Mouse (Mus musculus) liver, embryonic 12.5 days (tissue): ENCODE measurements around the gene Fam162b. TPM values are rescaled to one million over a fixed set of nuclear protein-coding genes. Genes with fewer than 3 reads are reported as not detected.
A peak's percentile ranks its signal among the peaks of the same experiment; 100 is the strongest.

Experiments
- ATAC-seq: fragments of 200-750 bp; cut with Nextera tagmentation; 2 replicates; pipeline ENCODE4 v1.8.0; 2017; ENCODE audit warnings: moderate number of reproducible peaks, mild to moderate bottlenecking, moderate library complexity
- H3K27ac ChIP-seq: fragments of 300-500 bp; sonication (generic); 2 replicates; pipeline ENCODE4 v1.5.1; 2016; ENCODE audit warnings: mild to moderate bottlenecking
- H3K27me3 ChIP-seq: fragments of 300-500 bp; sonication (generic); replicated peaks from 2 replicates; pipeline ENCODE4 v1.6.1; 2016; ENCODE audit warnings: mild to moderate bottlenecking, moderate library complexity
- H3K36me3 ChIP-seq: fragments of 300-500 bp; sonication (generic); 2 replicates; pipeline ENCODE4 v1.6.1; 2016; ENCODE audit warnings: mild to moderate bottlenecking, moderate library complexity
- H3K4me1 ChIP-seq: fragments of 300-500 bp; sonication (generic); 2 replicates; pipeline ENCODE4 v1.6.1; 2016
- H3K4me2 ChIP-seq: fragments of 300-500 bp; sonication (generic); 2 replicates; pipeline ENCODE4 v1.6.1; 2016; ENCODE audit warnings: mild to moderate bottlenecking, moderate library complexity
- H3K4me3 ChIP-seq: fragments of 300-500 bp; sonication (generic); 2 replicates; pipeline ENCODE4 v1.5.1; 2016; ENCODE audit warnings: mild to moderate bottlenecking, moderate library complexity
- H3K9ac ChIP-seq: fragments of 300-500 bp; sonication (generic); 2 replicates; pipeline ENCODE4 v1.6.1; 2016; ENCODE audit warnings: mild to moderate bottlenecking, moderate library complexity
- H3K9me3 ChIP-seq: fragments of 300-500 bp; sonication (generic); replicated peaks from 2 replicates; pipeline ENCODE4 v1.6.1; 2016; ENCODE audit warnings: mild to moderate bottlenecking, moderate library complexity
- WGBS: fragments of 180-500 bp; shearing (Covaris S2); methylation state at CpG from one replicate; pipeline ENCODE4 v1.1.7; 2016; ENCODE audit not compliant: insufficient replicate concordance; 5-methylcytosine and 5-hydroxymethylcytosine counted together
- polyA plus RNA-seq: library from polyadenylated mRNA; unstranded; fragments of >200 nt; fragmentation: Nextera tagmentation; extraction: Ambion mirVana; gene quantifications from 2 replicates; pipeline ENCODE4 v1.2.1, GENCODE M21; 2016

Gene Fam162b
- polyA plus RNA-seq, 1 experiment from 2014 or later = 0.33 TPM

- H3K4me1 ChIP-seq = no peaks in the 10 kb centered on the region
- 44% methylated on average over 10 of the region's 10 CpGs for WGBS
- H3K4me3 ChIP-seq = no peak overlapping the region
- peaks cover 10% of the 10 kb centered on the region for H3K27me3 ChIP-seq
- no peaks in the 10 kb centered on the region for H3K9me3 ChIP-seq
- no peaks in the 10 kb centered on the region for H3K36me3 ChIP-seq
- ATAC-seq = no peak
- no peak overlapping the region for H3K4me2 ChIP-seq
- no peak overlapping the region for H3K27ac ChIP-seq
- no peak overlapping the region for H3K9ac ChIP-seq
Measured at GRCm38 (mm10) chr10:51595001-51595931, 4.9 kb upstream of the Fam162b start.

DNA sequence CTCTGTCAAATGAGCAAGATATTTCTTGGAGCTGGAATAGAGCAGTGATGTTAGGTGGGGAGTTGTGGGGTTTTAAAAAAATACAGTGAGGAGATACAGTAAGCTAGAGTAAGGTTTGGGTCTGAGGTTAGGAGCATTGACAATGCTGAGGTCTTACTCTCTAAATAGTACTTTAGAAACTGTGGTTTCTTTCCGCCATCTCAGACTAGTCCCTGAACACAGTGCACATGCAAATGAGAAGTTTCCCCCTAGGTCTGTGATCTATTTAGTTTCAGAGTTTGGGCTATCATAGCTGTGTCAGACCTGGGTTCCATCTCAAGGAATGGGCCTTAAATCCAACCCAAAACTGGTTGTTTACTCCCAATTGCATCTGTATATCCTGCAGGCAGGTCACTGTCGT, 1.3 kb upstream of the Fam162b start:
- H3K4me2 ChIP-seq = no peak overlapping the region
- H3K9me3 ChIP-seq = no peaks in the 10 kb centered on the region
- peaks cover 22% of the 10 kb centered on the region for H3K27me3 ChIP-seq
- no peak overlapping the region for H3K27ac ChIP-seq
- ATAC-seq = no peak
- H3K4me1 ChIP-seq = no peaks in the 10 kb centered on the region
- no peak overlapping the region for H3K4me3 ChIP-seq
- no peaks in the 10 kb centered on the region for H3K36me3 ChIP-seq
- 62% methylated on average over 2 of the region's 2 CpGs for WGBS
- H3K9ac ChIP-seq = no peak overlapping the region

GRCm38 (mm10) chr10:51584919-51585318, 5.4 kb downstream of the Fam162b start:
- H3K4me3 ChIP-seq = no peak overlapping the region
- no peak overlapping the region for H3K27ac ChIP-seq
- no peak for ATAC-seq
- no peaks in the 10 kb centered on the region for H3K9me3 ChIP-seq
- H3K4me1 ChIP-seq = no peaks in the 10 kb centered on the region
- no peak overlapping the region for H3K9ac ChIP-seq
- H3K36me3 ChIP-seq = no peaks in the 10 kb centered on the region
- H3K4me2 ChIP-seq = no peak overlapping the region
- H3K27me3 ChIP-seq = peaks cover 8% of the 10 kb centered on the region

DNA sequence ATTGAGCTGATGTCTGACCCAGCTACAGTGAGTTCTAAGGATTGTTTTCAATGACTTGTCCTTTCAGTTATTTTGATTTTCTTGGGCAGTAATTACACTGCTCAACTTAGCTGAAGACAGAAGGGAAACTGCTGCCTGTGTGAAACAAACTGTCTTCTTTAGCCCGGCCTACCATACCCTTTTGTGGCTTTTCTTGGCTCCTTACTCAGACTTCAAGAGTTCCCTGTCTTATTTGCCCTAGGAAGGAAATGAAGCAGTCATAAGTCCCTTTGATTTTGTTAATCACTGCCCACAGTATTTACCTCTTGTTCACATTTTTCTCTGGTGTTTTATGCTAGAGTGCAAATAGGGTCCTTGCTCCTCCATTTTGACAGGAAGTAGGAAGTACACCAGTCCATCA, 5.9 kb downstream of the Fam162b start:
- H3K9ac ChIP-seq = no peak overlapping the region
- peaks cover 3% of the 10 kb centered on the region; the same call in 1 of the 2 replicates for H3K27me3 ChIP-seq
- no peak overlapping the region for H3K27ac ChIP-seq
- no peaks in the 10 kb centered on the region for H3K36me3 ChIP-seq
- H3K4me2 ChIP-seq = no peak overlapping the region
- H3K4me3 ChIP-seq = no peak overlapping the region
- 58% methylated on average over 1 of the region's 1 CpGs for WGBS
- H3K9me3 ChIP-seq = no peaks in the 10 kb centered on the region
- no peaks in the 10 kb centered on the region for H3K4me1 ChIP-seq
- ATAC-seq = no peak

- H3K27me3 ChIP-seq = no peaks in the 10 kb centered on the region
- no peaks in the 10 kb centered on the region for H3K4me1 ChIP-seq
- H3K9ac ChIP-seq = no peak overlapping the region
- no peak for ATAC-seq
- 45% methylated on average over 9 of the region's 9 CpGs for WGBS
- H3K36me3 ChIP-seq = no peaks in the 10 kb centered on the region
- no peak overlapping the region for H3K27ac ChIP-seq
- H3K9me3 ChIP-seq = no peaks in the 10 kb centered on the region
- H3K4me2 ChIP-seq = no peak overlapping the region
- H3K4me3 ChIP-seq = no peak overlapping the region
Measured at GRCm38 (mm10) chr10:51571225-51571996, 18.9 kb downstream of the Fam162b start.

- no peak for ATAC-seq
- Histone ChIP-seq H3K4me2 (no peak overlapping the region), H3K9me3 (no peaks in the 10 kb centered on the region), H3K27ac (no peak overlapping the region), H3K4me3 (no peak overlapping the region), H3K4me1 (no peaks in the 10 kb centered on the region), H3K9ac (no peak overlapping the region), H3K27me3 (no peaks in the 10 kb centered on the region), H3K36me3 (no peaks in the 10 kb centered on the region)
- 61% methylated on average over 1 of the region's 1 CpGs for WGBS
Measured at GRCm38 (mm10) chr10:51556005-51556404, 34.3 kb downstream of the Fam162b start.

DNA sequence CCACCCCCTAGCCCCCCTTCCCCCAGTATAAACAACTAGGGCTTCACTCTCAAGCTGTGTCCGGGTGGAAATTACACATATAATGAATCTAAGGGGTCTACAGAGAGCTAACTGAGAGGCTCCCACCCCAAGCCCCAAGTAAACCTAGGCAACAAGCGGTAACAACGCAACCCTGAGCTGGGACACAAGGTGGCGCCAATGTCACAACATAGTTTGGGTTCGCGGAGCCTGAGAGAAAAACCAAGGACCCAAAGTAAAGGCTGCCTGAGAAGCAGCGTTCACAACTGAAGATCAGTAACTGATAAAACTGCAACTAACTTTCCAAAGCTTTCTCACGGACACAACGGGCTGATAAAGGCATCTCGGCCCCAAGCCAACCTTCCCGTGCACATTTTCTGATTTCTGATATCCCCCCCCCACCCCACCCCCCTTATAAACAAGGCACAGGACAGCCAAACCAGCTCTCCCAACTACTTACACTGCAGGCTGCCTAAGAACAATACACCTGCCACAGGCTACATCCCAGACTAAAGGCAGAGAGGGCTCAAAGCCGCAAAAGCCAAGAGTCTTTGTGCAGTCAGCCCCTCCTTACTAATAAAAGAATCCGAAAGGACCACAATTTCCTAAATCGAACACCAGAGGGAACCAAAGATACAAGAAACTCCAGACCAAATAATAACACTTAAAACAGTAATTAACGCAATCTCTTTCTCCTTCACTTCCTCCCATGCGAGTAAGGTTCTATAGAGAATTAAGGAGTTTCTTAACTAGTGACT, 36.8 kb downstream of the Fam162b start:
- WGBS = 3% methylated on average over 16 of the region's 16 CpGs
- H3K27ac ChIP-seq = no peak overlapping the region
- peak; percentile 73 for ATAC-seq

More for the DNA sequence above, 36.8 kb downstream of the Fam162b start:
- Histone ChIP-seq H3K4me2 (peak overlapping the region; percentile 70), H3K9me3 (no peaks in the 10 kb centered on the region), H3K4me3 (peak overlapping the region; percentile 45), H3K4me1 (no peaks in the 10 kb centered on the region), H3K27me3 (no peaks in the 10 kb centered on the region), H3K9ac (peak overlapping the region; percentile 48), H3K36me3 (no peaks in the 10 kb centered on the region)

Other genes starting within 250 kb of the Fam162b start
- not detected in 2 replicates for gene Gm49339, start 109.9 kb downstream of the Fam162b start, polyA plus RNA-seq
- 0.44 and 0.48 TPM in 2 replicates for gene Lilr4b, start 109.9 kb downstream of the Fam162b start, polyA plus RNA-seq
- 3.3 and 4.7 TPM in 2 replicates for gene Lilrb4a, start 99.6 kb downstream of the Fam162b start, polyA plus RNA-seq
- 0.10 TPM in 1 of 2 replicates, not detected in the other for gene Gprc6a, start 40.9 kb upstream of the Fam162b start, polyA plus RNA-seq
- 0.04 and 0.20 TPM in 2 replicates for gene Rfx6, start 87.2 kb upstream of the Fam162b start, polyA plus RNA-seq